Mouse (Mus musculus): ENCODE measurements at regions not wholly inside any gene's neighbourhood (a gene's known extent, or its start where the extent isn't known, plus 50 kb on each side); places are given as distances from the start of the nearest gene placed in this dataset.

DNA sequence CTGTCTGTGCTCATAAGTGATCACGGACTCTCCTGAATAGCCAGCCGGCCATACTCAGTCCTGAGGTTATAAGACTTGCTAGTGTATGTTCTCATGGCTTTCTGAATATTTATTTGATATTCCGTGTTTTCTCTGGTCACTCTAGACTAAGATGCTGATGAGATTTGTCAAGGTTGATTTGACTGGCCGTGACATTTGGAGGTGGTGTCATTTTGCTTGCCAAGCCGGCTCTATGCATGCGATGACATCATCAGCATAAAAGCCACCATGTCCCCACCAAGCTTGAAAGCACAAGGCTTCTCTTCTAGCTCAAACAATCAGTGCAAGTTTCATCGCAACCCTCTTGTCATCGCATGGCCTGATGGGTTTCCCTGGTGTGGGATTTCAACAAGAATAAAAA is 235.3 kb upstream of the Tgfbr2 start:
- 90% methylated on average over 8 of the region's 8 CpGs for WGBS
- TF ChIP-seq CTCF (IDR thresholded peaks at IDR 0.05; ENCODE audit: low read depth) = no peak
- H3K4me1 ChIP-seq (replicated peaks; ENCODE audit: insufficient read depth, low read length) = no peaks in the 10 kb centered on the region
- no peak overlapping the region for H3K9ac ChIP-seq (ENCODE audit: low read depth, low read length)
- H3K4me2 ChIP-seq (ENCODE audit: low read length) = no peak overlapping the region
- no peaks in the 10 kb centered on the region for H3K36me3 ChIP-seq (ENCODE audit: insufficient read depth, low read length)
- DNase-seq (ENCODE audit: low spot score) = no peak
- no peaks in the 10 kb centered on the region for H3K9me3 ChIP-seq (replicated peaks; ENCODE audit: low read length)
- H3K27ac ChIP-seq = no peak overlapping the region
- H3K4me3 ChIP-seq (replicated peaks; ENCODE audit: low read depth, low read length) = no peak overlapping the region
- no peaks in the 10 kb centered on the region for H3K27me3 ChIP-seq (ENCODE audit: insufficient read depth, low read length)
- no peak for ATAC-seq (replicated peaks; ENCODE audit: low FRiP score, low read depth)

DNA sequence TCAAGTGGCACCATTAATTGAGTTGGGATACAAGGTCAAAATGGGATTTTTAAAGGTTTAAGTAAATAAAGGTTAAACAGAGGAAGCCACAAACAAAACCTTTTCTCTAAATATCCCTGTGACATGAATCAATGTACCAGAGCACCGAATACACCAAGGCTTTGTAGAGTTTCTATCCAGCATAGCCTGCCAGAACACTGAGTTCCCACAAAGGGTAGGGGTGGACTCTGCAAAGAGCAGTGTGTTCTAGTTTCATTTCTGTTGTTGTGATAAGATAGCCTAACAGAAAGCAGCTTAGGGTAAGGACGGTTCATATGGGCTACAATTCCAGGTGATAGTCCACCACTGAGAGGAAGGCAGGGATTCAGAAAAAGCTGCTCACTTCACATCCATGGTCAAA is 233.0 kb upstream of the Tgfbr2 start:
- Histone ChIP-seq H3K27ac (no peak overlapping the region), H3K9me3 (replicated peaks; ENCODE audit: low read length) (no peaks in the 10 kb centered on the region), H3K27me3 (ENCODE audit: insufficient read depth, low read length) (no peaks in the 10 kb centered on the region), H3K9ac (ENCODE audit: low read depth, low read length) (no peak overlapping the region), H3K36me3 (ENCODE audit: insufficient read depth, low read length) (no peaks in the 10 kb centered on the region), H3K4me3 (replicated peaks; ENCODE audit: low read depth, low read length) (no peak overlapping the region), H3K4me1 (replicated peaks; ENCODE audit: insufficient read depth, low read length) (no peaks in the 10 kb centered on the region), H3K4me2 (ENCODE audit: low read length) (no peak overlapping the region)
- no peak for TF ChIP-seq CTCF (IDR thresholded peaks at IDR 0.05; ENCODE audit: low read depth)
- DNase-seq (ENCODE audit: low spot score) (no peak), ATAC-seq (replicated peaks; ENCODE audit: low FRiP score, low read depth) (no peak)
- WGBS = 92% methylated on average over 2 of the region's 2 CpGs

DNA sequence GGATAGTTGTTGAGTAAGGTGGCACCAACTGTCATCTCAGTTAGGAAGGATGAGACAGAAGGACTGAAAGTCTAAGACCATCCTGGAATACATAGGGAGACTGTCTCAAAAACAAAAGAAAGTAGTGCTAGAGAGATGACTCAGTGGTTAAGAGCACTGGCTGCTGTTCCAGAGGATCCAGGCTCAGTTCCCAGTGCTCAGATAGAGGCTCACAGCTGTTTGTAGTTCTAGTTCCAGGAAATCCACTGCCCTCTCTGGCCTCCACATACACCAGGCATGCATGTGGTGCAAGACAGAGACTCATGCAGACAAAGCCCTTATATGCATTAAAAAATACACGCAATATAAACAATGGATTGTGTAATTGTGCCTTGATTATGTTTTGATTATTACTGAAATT is 229.9 kb upstream of the Tgfbr2 start:
- TF ChIP-seq CTCF (IDR thresholded peaks at IDR 0.05; ENCODE audit: low read depth) = no peak
- WGBS = 96% methylated on average over 1 of the region's 1 CpGs
- Histone ChIP-seq H3K4me2 (ENCODE audit: low read length) (no peak overlapping the region), H3K9ac (ENCODE audit: low read depth, low read length) (no peak overlapping the region), H3K4me3 (replicated peaks; ENCODE audit: low read depth, low read length) (no peak overlapping the region), H3K4me1 (replicated peaks; ENCODE audit: insufficient read depth, low read length) (0 out of 2 replicates have a peak, but pooled peaks cover 4% of the 10 kb centered on the region), H3K27me3 (ENCODE audit: insufficient read depth, low read length) (no peaks in the 10 kb centered on the region), H3K9me3 (replicated peaks; ENCODE audit: low read length) (no peaks in the 10 kb centered on the region), H3K36me3 (ENCODE audit: insufficient read depth, low read length) (no peaks in the 10 kb centered on the region), H3K27ac (no peak overlapping the region)
- DNase-seq (ENCODE audit: low spot score) (no peak), ATAC-seq (replicated peaks; ENCODE audit: low FRiP score, low read depth) (no peak)

DNA sequence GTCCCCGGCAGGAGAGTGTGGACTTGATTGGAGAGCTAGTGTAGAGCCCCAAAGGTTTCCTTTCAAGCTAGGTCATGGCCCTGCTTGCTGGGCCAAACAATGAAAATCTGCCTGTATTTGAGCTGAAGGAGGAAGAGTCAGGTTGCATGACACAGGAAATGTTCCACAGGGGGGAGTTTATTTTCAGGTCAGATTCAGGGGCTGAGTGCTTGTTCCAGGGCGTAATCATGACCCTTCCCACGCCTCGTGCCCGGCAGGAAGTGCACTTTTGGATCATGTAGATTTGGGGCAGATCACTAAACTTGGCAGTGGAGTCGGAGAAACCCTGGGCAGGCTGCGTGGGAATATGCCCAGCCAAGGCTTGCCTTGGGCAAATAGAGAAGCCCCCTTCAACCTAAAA is 226.7 kb upstream of the Tgfbr2 start:
- Histone ChIP-seq H3K4me3 (replicated peaks; ENCODE audit: low read depth, low read length) (no peak overlapping the region), H3K4me2 (ENCODE audit: low read length) (no peak overlapping the region), H3K9me3 (replicated peaks; ENCODE audit: low read length) (no peaks in the 10 kb centered on the region), H3K9ac (ENCODE audit: low read depth, low read length) (no peak overlapping the region), H3K27me3 (ENCODE audit: insufficient read depth, low read length) (no peaks in the 10 kb centered on the region), H3K27ac (no peak overlapping the region), H3K4me1 (replicated peaks; ENCODE audit: insufficient read depth, low read length) (0 out of 2 replicates have a peak, but pooled peaks cover 4% of the 10 kb centered on the region), H3K36me3 (ENCODE audit: insufficient read depth, low read length) (no peaks in the 10 kb centered on the region)
- 27% methylated on average over 7 of the region's 7 CpGs for WGBS
- TF ChIP-seq CTCF (IDR thresholded peaks at IDR 0.05; ENCODE audit: low read depth) = no peak
- DNase-seq (ENCODE audit: low spot score) (no peak), ATAC-seq (replicated peaks; ENCODE audit: low FRiP score, low read depth) (no peak)

DNA sequence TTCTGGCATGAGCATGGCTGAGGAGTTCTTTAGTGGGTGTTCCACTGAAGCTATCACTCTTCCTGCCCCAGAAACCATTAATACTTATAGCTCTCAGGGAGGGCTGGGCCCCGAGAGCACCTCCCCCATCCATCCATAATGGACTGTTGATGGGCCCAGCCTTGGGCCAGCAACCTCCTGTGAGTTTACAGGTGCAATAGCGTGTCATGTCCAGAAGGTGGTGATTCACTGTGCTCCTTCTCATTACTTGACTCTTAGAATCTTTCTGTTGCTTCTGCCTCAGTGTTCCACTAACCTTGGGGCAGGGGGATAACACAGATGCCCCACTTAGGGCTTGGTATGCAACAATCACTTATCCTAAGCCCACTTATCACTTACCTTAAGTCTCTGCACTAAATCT is 225.1 kb upstream of the Tgfbr2 start:
- no peaks in the 10 kb centered on the region for H3K36me3 ChIP-seq (ENCODE audit: insufficient read depth, low read length)
- no peak overlapping the region for H3K9ac ChIP-seq (ENCODE audit: low read depth, low read length)
- no peaks in the 10 kb centered on the region for H3K9me3 ChIP-seq (replicated peaks; ENCODE audit: low read length)
- 50% methylated on average over 2 of the region's 2 CpGs for WGBS
- H3K27ac ChIP-seq = no peak overlapping the region
- no peaks in the 10 kb centered on the region for H3K27me3 ChIP-seq (ENCODE audit: insufficient read depth, low read length)
- no peak overlapping the region for H3K4me3 ChIP-seq (replicated peaks; ENCODE audit: low read depth, low read length)
- DNase-seq (ENCODE audit: low spot score) (no peak), ATAC-seq (replicated peaks; ENCODE audit: low FRiP score, low read depth) (no peak)
- H3K4me2 ChIP-seq (ENCODE audit: low read length) = no peak overlapping the region
- TF ChIP-seq CTCF (IDR thresholded peaks at IDR 0.05; ENCODE audit: low read depth) = peak; percentile 45; the same call in 1 of the 2 replicates
- H3K4me1 ChIP-seq (replicated peaks; ENCODE audit: insufficient read depth, low read length) = 0 out of 2 replicates have a peak, but pooled peaks cover 4% of the 10 kb centered on the region

DNA sequence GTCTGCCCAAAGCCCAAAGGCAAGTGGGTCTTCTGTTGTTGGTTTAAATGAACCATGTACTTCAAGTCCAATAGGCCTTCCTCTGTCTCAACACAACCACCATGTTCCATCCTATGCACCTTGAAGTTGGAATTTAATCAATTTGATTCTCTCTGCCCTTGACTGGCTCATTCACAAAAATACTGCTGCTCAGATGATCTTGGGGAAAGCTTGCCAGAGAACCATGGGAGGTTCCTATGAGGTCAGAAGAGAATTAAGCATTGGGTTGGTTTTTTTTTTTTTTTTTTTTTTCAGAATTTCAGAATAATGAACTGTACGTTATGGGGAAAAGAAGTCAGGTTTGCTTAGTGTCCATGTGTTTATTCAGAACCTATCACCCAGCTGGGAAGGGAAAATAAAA is 224.1 kb upstream of the Tgfbr2 start:
- Histone ChIP-seq H3K27ac (no peak overlapping the region), H3K27me3 (ENCODE audit: insufficient read depth, low read length) (no peaks in the 10 kb centered on the region), H3K4me1 (replicated peaks; ENCODE audit: insufficient read depth, low read length) (0 out of 2 replicates have a peak, but pooled peaks cover 4% of the 10 kb centered on the region), H3K36me3 (ENCODE audit: insufficient read depth, low read length) (no peaks in the 10 kb centered on the region), H3K4me3 (replicated peaks; ENCODE audit: low read depth, low read length) (no peak overlapping the region), H3K9me3 (replicated peaks; ENCODE audit: low read length) (no peaks in the 10 kb centered on the region), H3K4me2 (ENCODE audit: low read length) (no peak overlapping the region), H3K9ac (ENCODE audit: low read depth, low read length) (no peak overlapping the region)
- ATAC-seq (replicated peaks; ENCODE audit: low FRiP score, low read depth) (no peak), DNase-seq (ENCODE audit: low spot score) (no peak)
- TF ChIP-seq CTCF (IDR thresholded peaks at IDR 0.05; ENCODE audit: low read depth) = no peak
- 87% methylated on average over 1 of the region's 1 CpGs for WGBS

DNA sequence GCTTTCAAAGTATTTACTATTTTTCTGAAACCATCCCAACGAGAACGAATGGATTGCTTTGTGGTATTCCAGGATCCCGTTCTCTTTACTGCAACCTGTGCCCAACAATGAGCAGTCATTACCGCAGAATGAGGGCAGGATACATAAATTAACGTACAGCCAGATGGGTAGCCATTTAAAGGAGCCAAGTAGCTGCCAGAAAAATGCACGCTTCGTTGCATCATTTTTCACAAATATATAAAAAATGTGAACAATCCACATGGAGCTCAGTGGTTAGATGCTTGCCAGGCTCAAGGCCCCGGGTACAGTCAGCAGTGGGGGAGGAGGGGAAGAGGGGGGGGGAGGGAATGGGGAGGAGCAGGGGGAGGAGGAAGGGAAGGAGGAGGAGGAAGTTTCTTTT is 217.1 kb upstream of the Tgfbr2 start:
- TF ChIP-seq CTCF (IDR thresholded peaks at IDR 0.05; ENCODE audit: low read depth) = no peak
- Histone ChIP-seq H3K9ac (ENCODE audit: low read depth, low read length) (no peak overlapping the region), H3K27ac (no peak overlapping the region), H3K9me3 (replicated peaks; ENCODE audit: low read length) (no peaks in the 10 kb centered on the region), H3K36me3 (ENCODE audit: insufficient read depth, low read length) (no peaks in the 10 kb centered on the region), H3K4me2 (ENCODE audit: low read length) (no peak overlapping the region), H3K27me3 (ENCODE audit: insufficient read depth, low read length) (no peaks in the 10 kb centered on the region), H3K4me1 (replicated peaks; ENCODE audit: insufficient read depth, low read length) (no peaks in the 10 kb centered on the region), H3K4me3 (replicated peaks; ENCODE audit: low read depth, low read length) (no peak overlapping the region)
- DNase-seq (ENCODE audit: low spot score) = no peak
- WGBS = 72% methylated on average over 8 of the region's 8 CpGs
- no peak for ATAC-seq (replicated peaks; ENCODE audit: low FRiP score, low read depth)
